Mouse (Mus musculus) bone marrow, adult 2 months (tissue): ENCODE measurements around the gene H2al1j.

ENCODE experiments used
- CTCF ChIP-seq: fragments of 200-500 bp; IDR thresholded peaks from 2 replicates; pipeline ENCODE4 v1.5.1; 2011; ENCODE audit warnings: low read length, control low read depth; ENCODE audit not compliant: control insufficient read depth, insufficient read depth
- POLR2A ChIP-seq: fragments of 200-500 bp; IDR thresholded peaks from 2 replicates; pipeline ENCODE4 v1.6.1; 2011; ENCODE audit warnings: low read depth, mild to moderate bottlenecking, control low read depth, low read length, borderline replicate concordance; ENCODE audit not compliant: control insufficient read depth

DNA sequence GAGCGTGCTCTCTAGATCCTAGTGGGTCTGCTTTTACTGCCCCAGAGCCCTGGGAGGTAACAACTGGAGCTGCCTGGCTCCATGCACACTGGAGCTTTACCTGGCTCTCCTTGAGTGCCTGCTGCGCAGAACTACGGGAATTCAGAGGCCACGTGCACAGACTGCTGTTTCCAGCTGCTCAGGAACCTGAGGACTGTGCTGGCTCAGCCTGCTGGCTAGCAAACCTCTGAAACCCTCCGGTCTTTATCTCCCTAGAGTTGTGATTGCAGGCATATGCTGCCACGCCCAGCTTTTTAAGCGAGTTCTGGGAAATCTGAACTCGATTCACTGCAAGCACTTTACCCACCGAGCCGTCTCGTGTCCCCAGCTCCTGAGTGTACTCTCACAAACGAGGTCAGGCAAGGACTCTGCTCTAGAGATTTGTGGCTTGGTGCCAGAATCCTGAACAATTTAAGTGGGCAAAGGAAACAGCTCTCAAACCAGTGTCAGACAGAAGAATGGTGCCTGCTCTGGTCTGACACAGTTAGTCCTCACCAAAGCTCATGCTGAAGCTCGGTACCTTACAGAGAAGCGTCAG, 39.2 kb upstream of the H2al1j start:
- TF ChIP-seq CTCF (no peak), POLR2A (no peak)
